Mouse (Mus musculus) layer of hippocampus, postnatal 14 days (tissue): Measurements from ENCODE around the gene Nwd1. TPM values are rescaled to one million over a fixed set of nuclear protein-coding genes. Genes with fewer than 3 reads are reported as not detected.

Source experiments
- DNase-seq, 2 experiments: peaks; one replicate each; pipeline ENCODE4 v3.0.0; 2021 to 2022; ENCODE audit warnings: low spot score in 2 of 2, mixed read lengths in 1 of 2
- microRNA-seq, 2 experiments: library from miRNA; unstranded; fragments of <30 nt; microRNA quantifications; one replicate each; pipeline ENCODE4 v1.2.0; 2021
- total RNA-seq, 2 experiments: library from RNA; stranded (reverse); gene quantifications; 2 replicates each; pipeline ENCODE4 v1.2.3; 2021

Nwd1 gene
- total RNA-seq, 2 experiments from 2014 or later: 41.8 to 46.6 TPM

DNA sequence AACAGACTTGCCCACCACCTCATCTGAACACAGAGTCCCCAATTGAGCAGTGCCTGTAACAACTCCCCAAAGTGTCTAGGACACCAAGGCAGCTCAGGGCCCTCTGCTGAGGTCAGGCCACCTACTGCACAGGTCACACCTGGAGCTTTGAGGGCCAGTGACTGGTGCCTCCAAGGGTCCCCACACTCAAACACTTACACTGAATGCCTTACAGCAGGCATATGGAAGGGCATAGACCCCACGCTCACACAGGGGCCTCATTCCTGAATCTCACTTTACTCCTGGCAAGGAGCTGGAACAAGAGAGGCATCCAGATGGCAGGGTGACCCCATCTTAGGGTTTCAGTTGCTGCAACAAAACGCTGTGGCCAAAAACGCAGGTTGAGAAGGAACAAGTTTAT lies 113.7 kb downstream of the Nwd1 start:
- no peak for DNase-seq

DNA sequence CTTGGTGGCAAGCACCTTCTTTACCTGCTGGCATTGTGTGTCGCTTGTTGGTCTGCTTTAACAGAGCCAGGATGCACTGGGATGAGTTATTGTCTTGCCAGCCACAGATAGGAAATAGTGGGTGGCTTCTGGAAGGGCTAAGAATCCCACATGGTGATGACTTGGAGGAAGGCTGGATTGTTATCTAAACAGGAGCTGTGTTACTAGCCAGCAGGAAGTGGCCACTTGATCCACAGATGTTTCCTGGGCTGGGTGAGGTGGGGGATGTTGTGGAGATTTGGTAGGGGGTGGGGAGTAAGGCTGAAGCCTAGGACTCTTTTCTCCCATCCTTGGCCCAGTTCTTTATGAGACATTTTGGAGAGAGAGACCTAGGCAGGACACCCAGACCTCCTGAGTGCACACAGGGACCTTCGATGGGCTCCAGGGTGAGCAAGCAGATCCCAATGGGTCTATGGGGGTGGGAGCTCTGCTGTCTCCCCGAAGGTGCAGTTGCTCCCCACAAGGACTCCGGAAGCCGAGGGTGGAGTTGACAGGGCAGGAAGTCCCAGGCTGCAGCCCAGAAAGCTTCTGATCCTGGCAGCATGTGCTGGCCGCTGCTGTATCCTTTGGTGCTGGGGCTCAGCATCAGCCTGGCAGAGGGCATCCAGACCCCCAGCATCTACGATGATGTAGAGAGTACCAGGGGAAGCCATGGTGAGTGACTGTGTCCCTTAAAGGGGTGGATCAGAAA lies 115.0 kb downstream of the Nwd1 start, which contains the start of gene F2rl3:
F2rl3 (plus strand) TSS at position 559 of the 730 bp plus-strand sequence.
- no peak for DNase-seq

DNA sequence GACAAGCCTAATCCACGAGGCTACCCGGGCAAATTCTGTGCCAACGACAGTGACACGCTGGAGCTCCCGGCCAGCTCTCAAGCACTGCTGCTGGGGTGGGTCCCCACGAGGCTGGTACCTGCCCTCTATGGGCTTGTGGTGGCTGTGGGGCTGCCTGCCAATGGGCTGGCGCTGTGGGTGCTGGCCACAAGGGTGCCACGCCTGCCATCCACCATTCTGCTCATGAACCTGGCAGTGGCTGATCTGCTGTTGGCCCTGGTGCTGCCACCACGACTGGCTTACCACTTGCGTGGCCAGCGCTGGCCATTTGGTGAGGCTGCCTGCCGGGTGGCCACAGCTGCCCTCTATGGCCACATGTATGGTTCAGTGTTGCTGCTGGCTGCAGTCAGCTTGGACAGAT lies 115.8 kb downstream of the Nwd1 start:
- no peak for DNase-seq

DNA sequence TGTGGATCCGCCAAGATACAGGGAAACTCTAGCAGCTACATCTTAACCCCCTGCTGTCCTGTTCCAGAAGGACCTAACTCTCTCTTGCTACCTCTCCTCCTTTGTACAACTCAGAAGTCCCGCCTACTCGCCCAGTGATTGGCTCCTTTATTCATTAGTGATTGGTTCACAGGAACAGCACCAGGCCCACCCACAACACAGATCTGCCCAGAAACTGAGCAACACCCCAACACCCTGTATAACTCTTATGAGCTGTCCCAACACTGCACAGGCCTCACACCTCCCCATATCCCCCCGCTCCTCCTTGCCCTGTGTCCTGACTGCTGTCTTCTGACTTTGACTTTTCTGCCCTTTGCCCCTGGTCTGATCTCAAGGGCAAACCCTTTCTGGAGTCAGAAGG lies 119.2 kb downstream of the Nwd1 start:
- DNase-seq: no peak

DNA sequence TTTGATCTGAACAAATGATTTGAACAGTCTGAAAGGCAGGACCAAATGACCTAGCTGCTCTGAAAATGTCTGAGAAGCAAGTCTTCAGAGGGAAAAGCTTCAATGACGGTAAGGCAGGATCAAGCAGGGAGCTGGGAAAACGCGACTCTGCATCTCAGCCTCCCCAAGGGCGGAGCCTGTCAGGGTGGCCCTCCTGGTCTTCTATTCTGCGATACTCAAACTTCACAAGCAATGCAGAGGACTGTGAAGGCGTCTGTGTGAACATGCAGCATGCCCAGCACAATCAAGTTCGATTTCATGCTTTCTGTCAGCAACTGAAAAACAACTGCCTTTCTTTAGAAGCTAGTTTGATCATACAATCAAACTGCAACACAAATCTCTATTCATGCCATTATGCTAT lies 120.3 kb downstream of the Nwd1 start:
- DNase-seq: no peak

Small RNA genes within 50 kb of the gene (microRNA-seq; reads per million reads assigned to microRNA genes)
- gene Gm26237: 0 reads per million in 2 experiments

Other genes starting within 250 kb of the Nwd1 start
- 10 to 100 TPM; 69.7 to 72.4 TPM for gene Eps15l1, start 225.3 kb upstream of the Nwd1 start, total RNA-seq
- 1 to 10 TPM in 1 of 2 experiments, under 1 TPM in 1; 0.78 to 1.5 TPM for gene Calr3, start 202.8 kb upstream of the Nwd1 start, total RNA-seq
- 10 to 100 TPM; 10.7 to 13.2 TPM for gene 1700030K09Rik, start 202.8 kb upstream of the Nwd1 start, total RNA-seq
- gene Cherp, start 171.5 kb upstream of the Nwd1 start, total RNA-seq: 10 to 100 TPM; 72.4 to 75.2 TPM
- 10 to 100 TPM; 44.5 to 46.4 TPM for gene Slc35e1, start 154.1 kb upstream of the Nwd1 start, total RNA-seq
- 1 to 10 TPM; 9.5 TPM for gene Med26, start 98.4 kb upstream of the Nwd1 start, total RNA-seq
- gene Smim7, start 75.6 kb upstream of the Nwd1 start, total RNA-seq: 100 to 1,000 TPM; 112 to 118 TPM
- gene Tmem38a, start 74.7 kb upstream of the Nwd1 start, total RNA-seq: 100 to 1,000 TPM; 117 to 128 TPM
- 100 to 1,000 TPM; 158 to 162 TPM for gene Sin3b, start 76.6 kb downstream of the Nwd1 start, total RNA-seq
- gene F2rl3, start 115.2 kb downstream of the Nwd1 start, total RNA-seq: under 1 TPM in 1 of 2 experiments, not detected in 1; 0.18 TPM